Mouse (Mus musculus) stomach, embryonic 14.5 days (tissue): ENCODE data around the gene Gadd45b. TPM values are rescaled to one million over a fixed set of nuclear protein-coding genes. Genes with fewer than 3 reads are reported as not detected.

Source experiments
- ATAC-seq: fragments of 200-750 bp; cut with Nextera tagmentation; 2 replicates; pipeline ENCODE4 v1.8.0; 2017; ENCODE audit warnings: low read depth, moderate TSS enrichment; ENCODE audit not compliant: insufficient number of reproducible peaks, insufficient read depth, low FRiP score
- H3K27ac ChIP-seq: fragments of 300-500 bp; sonication (generic); 2 replicates; pipeline ENCODE4 v1.5.1; 2014; ENCODE audit warnings: mild to moderate bottlenecking, low read length, moderate library complexity, mixed read lengths
- H3K27me3 ChIP-seq: fragments of 300-500 bp; sonication (generic); 2 replicates; pipeline ENCODE4 v1.6.1; 2014; ENCODE audit warnings: low read length, control low read depth, mixed read lengths; ENCODE audit not compliant: control insufficient read depth, insufficient read depth
- H3K36me3 ChIP-seq: fragments of 300-500 bp; sonication (generic); 2 replicates; pipeline ENCODE4 v1.6.1; 2014; ENCODE audit warnings: mild to moderate bottlenecking, control low read depth, low read length, moderate library complexity, mixed read lengths; ENCODE audit not compliant: control insufficient read depth, insufficient read depth
- H3K4me1 ChIP-seq: fragments of 300-500 bp; sonication (generic); 2 replicates; pipeline ENCODE4 v1.6.1; 2014; ENCODE audit warnings: low read length, control low read depth, mixed read lengths; ENCODE audit not compliant: control insufficient read depth, insufficient read depth
- H3K4me2 ChIP-seq: fragments of 300-500 bp; sonication (generic); replicated peaks from 2 replicates; pipeline ENCODE4 v1.6.1; 2014; ENCODE audit warnings: low read depth, low read length, control low read depth
- H3K4me3 ChIP-seq: fragments of 300-500 bp; sonication (generic); 2 replicates; pipeline ENCODE4 v1.5.1; 2014; ENCODE audit warnings: low read depth, low read length, control low read depth
- H3K9ac ChIP-seq: fragments of 300-500 bp; sonication (generic); replicated peaks from 2 replicates; pipeline ENCODE4 v1.6.1; 2014; ENCODE audit warnings: low read depth, mild to moderate bottlenecking, control low read depth, low read length, moderate library complexity, mixed read lengths
- H3K9me3 ChIP-seq: fragments of 300-500 bp; sonication (generic); 2 replicates; pipeline ENCODE4 v1.6.1; 2016; ENCODE audit warnings: low read depth, low read length, control low read depth; ENCODE audit not compliant: control insufficient read depth
- whole genome bisulfite sequencing: fragments of 180-500 bp; shearing (Covaris S2); extraction: QIAGEN DNeasy Blood & Tissue Kit; methylation state at CpG from one replicate; pipeline ENCODE4 v1.1.7; 2014; 5-methylcytosine and 5-hydroxymethylcytosine counted together
- polyA plus RNA-seq: library from polyadenylated mRNA; unstranded; fragments of >200 nt; fragmentation: Nextera tagmentation; extraction: Ambion mirVana; gene quantifications from 2 replicates; pipeline ENCODE4 v1.2.1, GENCODE M21; 2014

The Gadd45b gene
- polyA plus RNA-seq, 1 experiment from 2014 or later = 16.1 TPM

DNA sequence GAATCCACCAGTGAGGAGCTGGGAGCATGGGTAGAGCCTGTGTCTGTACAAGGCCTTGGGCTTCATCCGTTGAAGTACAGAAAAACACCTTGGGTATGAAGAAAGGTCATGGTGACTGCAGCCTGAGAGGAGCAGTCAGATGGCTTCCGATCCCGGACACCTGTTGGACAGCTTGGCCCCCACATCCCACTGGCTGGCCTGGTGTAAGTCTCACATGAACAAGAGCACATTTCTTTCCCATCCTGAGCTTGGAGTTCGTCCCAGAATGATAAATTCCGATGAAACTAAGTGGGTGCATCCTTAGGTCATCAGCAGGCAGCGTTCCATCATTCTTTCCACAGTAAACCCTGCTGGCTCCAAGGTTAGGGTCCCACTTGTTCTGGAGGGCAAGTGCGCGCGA is 13.8 kb downstream of the Gadd45b start:
- Histone ChIP-seq H3K4me3 (no peak overlapping the region), H3K4me2 (no peak overlapping the region), H3K4me1 (peaks cover 47% of the 10 kb centered on the region), H3K27me3 (no peaks in the 10 kb centered on the region), H3K27ac (no peak overlapping the region), H3K36me3 (no peaks in the 10 kb centered on the region), H3K9ac (no peak overlapping the region), H3K9me3 (no peaks in the 10 kb centered on the region)
- no peak for ATAC-seq
- WGBS = 51% methylated on average over 9 of the region's 9 CpGs

DNA sequence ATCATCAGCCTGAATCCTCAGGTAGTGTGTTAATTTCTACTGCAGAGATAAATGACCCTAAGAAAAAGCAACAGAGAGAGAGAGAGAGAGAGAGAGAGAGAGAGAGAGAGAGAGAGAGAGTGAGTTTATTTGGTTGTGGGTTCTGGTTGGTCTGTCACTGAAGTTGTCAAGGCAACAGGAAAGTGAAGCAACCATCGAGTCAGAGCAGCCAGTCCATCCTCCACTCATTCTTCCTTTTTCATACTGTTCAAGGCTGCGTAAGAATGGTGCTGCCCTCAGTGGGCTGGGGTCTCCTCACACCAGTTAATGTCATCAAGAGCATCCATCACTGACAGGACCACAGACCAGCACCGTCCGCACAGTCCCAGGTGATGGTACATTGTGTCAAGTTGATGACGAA is 14.4 kb downstream of the Gadd45b start:
- Histone ChIP-seq H3K27ac (no peak overlapping the region), H3K9me3 (no peaks in the 10 kb centered on the region), H3K36me3 (no peaks in the 10 kb centered on the region), H3K27me3 (no peaks in the 10 kb centered on the region), H3K4me1 (peaks cover 42% of the 10 kb centered on the region), H3K9ac (no peak overlapping the region), H3K4me2 (no peak overlapping the region), H3K4me3 (no peak overlapping the region)
- no peak for ATAC-seq
- 72% methylated on average over 5 of the region's 5 CpGs for WGBS

DNA sequence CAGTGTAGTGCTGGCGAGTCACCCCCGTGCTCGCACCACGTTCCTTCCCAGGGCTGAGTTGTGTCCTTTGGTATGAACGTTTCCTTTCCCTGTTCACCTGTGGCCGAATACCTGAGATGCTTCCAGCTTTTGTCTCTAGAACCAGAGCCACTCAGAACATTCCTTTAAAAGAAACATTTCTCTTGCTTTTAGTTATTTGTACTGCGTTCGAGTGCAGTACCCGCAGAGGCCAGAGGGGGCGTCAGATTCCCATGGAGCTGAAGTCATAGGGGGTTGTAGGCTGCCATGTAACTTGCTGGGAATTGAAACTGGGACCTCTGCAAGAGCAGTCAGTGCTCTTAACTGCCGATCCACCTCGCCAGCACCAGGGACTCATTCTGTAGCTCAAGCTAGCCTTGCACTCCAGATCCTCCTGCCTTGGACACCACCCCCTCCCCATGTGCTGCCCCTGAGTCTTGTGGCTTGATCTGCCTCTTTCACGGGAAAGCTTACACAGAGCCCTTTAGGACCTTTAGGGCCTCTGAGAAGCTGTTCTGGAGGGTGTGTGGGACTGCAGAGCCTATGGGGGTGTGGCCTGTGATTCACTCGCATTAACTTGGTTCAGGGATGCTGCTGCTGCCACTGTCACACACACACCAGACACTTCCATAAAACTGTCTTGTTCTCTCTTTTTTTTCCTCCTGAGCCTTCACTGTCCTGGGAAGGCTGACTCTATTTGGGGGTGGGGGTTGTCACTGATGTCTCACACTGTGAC is 17.0 kb downstream of the Gadd45b start:
- H3K9me3 ChIP-seq = no peaks in the 10 kb centered on the region
- ATAC-seq = no peak
- H3K27ac ChIP-seq = peak overlapping the region; percentile 27; the same call in 1 of the 2 replicates
- no peaks in the 10 kb centered on the region for H3K36me3 ChIP-seq
- no peak overlapping the region for H3K4me3 ChIP-seq
- no peak overlapping the region for H3K4me2 ChIP-seq
- H3K4me1 ChIP-seq = peaks cover 21% of the 10 kb centered on the region
- H3K27me3 ChIP-seq = no peaks in the 10 kb centered on the region
- 64% methylated on average over 14 of the region's 14 CpGs for whole genome bisulfite sequencing
- no peak overlapping the region for H3K9ac ChIP-seq

DNA sequence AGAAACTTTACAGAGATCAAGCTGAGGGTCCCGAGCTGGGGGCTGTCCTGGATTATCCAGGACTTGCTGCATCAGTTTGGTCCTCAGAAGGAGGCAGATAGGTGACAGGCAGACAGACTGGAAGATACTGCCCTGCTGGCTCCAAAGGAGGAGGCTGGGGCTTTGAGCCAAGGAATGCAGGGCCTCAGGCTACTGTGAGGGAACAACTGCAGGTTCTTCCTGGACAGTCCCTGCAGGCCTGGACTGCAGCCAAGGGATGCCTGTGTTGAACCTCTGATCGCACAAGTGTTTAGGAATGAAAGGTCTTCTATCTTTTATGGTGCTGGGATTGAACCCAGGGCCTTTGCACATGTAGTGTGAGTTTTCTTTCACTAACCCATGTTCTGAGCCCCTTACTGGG is 17.9 kb downstream of the Gadd45b start:
- no peaks in the 10 kb centered on the region for H3K9me3 ChIP-seq
- H3K4me3 ChIP-seq = no peak overlapping the region
- ATAC-seq = no peak
- H3K27me3 ChIP-seq = no peaks in the 10 kb centered on the region
- H3K4me1 ChIP-seq = peaks cover 21% of the 10 kb centered on the region
- peak overlapping the region; percentile 27; the same call in 1 of the 2 replicates for H3K27ac ChIP-seq
- no peak overlapping the region for H3K4me2 ChIP-seq
- 26% methylated on average over 2 of the region's 2 CpGs for WGBS
- H3K36me3 ChIP-seq = no peaks in the 10 kb centered on the region
- 0 out of 2 replicates have a peak overlapping the region, but pooled peaks have one; percentile 1 for H3K9ac ChIP-seq

DNA sequence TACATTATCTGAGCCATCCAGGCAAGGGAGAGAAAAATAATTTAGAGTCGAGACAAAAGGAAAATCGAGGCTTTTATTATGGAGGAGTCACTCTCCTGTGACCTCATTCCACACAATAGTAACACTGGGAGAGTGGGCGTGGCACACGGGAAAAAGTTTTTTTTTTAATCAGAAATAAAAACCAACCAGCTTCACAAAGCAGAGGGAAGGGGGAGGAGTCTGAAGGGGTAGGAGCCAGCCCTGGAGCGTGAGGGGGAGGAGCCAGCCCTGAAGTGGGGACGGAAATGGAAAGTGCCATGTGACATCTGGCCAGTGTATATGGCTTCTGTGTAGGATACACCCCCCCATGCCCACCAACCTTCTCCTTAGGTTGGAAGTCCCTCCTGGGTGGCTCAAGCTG is 18.7 kb downstream of the Gadd45b start:
- no peak overlapping the region for H3K9ac ChIP-seq
- no peak overlapping the region for H3K4me2 ChIP-seq
- WGBS = 28% methylated on average over 6 of the region's 6 CpGs
- ATAC-seq = peak; percentile 67
- H3K36me3 ChIP-seq = no peaks in the 10 kb centered on the region
- no peak overlapping the region for H3K4me3 ChIP-seq
- no peaks in the 10 kb centered on the region for H3K27me3 ChIP-seq
- H3K4me1 ChIP-seq = peaks cover 19% of the 10 kb centered on the region
- no peaks in the 10 kb centered on the region for H3K9me3 ChIP-seq
- peak overlapping the region; percentile 39; the same call in 1 of the 2 replicates for H3K27ac ChIP-seq

DNA sequence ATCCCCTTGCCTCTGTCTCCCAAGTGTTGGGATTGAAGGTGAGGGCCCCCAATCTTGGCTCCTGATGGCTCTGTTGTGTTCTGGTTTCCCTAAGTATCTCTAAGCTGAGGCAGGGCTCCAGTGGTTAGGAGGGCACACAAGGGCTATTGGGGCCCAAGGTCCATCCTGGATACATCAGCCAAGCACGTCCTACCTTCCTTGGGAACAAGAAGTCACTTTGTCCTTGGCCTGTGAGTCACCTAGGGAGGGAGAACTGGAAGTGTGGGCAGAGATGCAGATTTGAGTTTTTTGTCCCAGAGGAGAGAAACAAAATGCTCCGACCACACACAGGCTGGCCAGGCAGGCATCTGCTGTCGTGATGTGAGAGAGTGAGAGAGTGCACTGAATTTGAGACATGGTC is 19.2 kb downstream of the Gadd45b start:
- 79% methylated on average over 3 of the region's 3 CpGs for WGBS
- no peak overlapping the region for H3K4me3 ChIP-seq
- H3K9ac ChIP-seq = no peak overlapping the region
- H3K9me3 ChIP-seq = no peaks in the 10 kb centered on the region
- H3K27me3 ChIP-seq = no peaks in the 10 kb centered on the region
- H3K4me2 ChIP-seq = no peak overlapping the region
- H3K27ac ChIP-seq = 0 out of 2 replicates have a peak overlapping the region, but pooled peaks have one; percentile 15
- H3K36me3 ChIP-seq = no peaks in the 10 kb centered on the region
- peaks cover 16% of the 10 kb centered on the region for H3K4me1 ChIP-seq
- no peak for ATAC-seq

DNA sequence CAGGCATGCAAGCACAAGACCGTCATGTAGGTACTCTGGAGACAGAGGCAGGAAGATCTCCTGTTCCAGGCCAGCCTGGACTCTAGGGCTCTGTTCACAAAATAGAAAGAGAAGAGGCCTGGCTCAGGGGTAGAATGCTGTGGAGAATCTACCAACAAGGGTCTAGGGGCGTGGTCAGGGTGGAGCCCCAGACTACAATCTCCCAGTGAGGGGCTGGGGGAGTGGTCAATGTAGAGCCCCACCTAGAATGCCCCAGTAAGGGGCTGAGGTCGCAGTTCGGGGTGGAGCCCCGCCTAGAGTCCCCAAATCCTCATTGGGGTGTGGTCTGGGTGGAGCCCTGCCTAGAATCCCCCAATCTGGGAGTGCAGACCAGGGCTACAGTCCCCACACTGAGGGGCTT is 20.4 kb downstream of the Gadd45b start:
- Histone ChIP-seq H3K4me2 (no peak overlapping the region), H3K4me1 (peaks cover 26% of the 10 kb centered on the region), H3K27me3 (no peaks in the 10 kb centered on the region), H3K9ac (no peak overlapping the region), H3K9me3 (no peaks in the 10 kb centered on the region), H3K4me3 (no peak overlapping the region), H3K36me3 (no peaks in the 10 kb centered on the region), H3K27ac (no peak overlapping the region)
- no peak for ATAC-seq
- whole genome bisulfite sequencing = 22% methylated on average over 5 of the region's 5 CpGs

DNA sequence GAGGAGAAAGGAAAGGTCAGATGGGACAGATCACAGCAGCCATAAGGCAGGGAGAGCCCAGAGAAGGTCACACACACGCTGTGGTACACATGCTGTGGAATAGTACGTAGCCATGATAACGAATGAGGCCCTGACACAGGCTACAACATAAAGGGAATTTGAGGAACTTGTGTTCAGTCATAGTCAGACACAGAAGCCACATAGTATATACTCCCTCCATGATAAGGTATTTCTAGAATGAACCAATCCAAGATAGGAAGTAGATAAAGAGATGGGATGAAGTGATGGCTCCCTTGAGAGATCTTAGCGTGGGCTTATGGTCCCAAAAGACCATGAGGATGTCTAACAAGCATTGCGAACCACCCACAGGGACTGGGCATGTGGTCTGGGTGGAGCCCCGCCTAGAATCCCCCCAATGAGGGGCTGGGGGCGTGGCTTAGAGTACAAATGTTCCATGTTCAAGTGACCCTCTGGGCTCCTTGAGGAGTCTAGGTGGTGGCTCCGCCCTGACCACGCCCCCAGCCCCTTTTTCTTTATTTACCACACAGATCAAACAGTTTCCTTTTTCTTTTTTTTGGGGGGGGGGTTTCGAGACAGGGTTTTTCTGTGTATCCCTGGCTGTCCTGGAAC is 22.0 kb downstream of the Gadd45b start:
- Histone ChIP-seq H3K27ac (no peak overlapping the region), H3K27me3 (no peaks in the 10 kb centered on the region), H3K4me2 (no peak overlapping the region), H3K4me1 (peaks cover 27% of the 10 kb centered on the region), H3K36me3 (no peaks in the 10 kb centered on the region), H3K4me3 (no peak overlapping the region), H3K9ac (no peak overlapping the region), H3K9me3 (no peaks in the 10 kb centered on the region)
- ATAC-seq = no peak
- 78% methylated on average over 10 of the region's 10 CpGs for WGBS
